Mouse (Mus musculus): Measurements from ENCODE around the gene Cacna1c.
A peak's percentile ranks its signal among the peaks of the same experiment; 100 is the strongest.

The Cacna1c gene

GRCm38 (mm10) chr6:118724388-118724787 lies 471.8 kb downstream of the Cacna1c start:
- DNase-seq: no peak

DNA sequence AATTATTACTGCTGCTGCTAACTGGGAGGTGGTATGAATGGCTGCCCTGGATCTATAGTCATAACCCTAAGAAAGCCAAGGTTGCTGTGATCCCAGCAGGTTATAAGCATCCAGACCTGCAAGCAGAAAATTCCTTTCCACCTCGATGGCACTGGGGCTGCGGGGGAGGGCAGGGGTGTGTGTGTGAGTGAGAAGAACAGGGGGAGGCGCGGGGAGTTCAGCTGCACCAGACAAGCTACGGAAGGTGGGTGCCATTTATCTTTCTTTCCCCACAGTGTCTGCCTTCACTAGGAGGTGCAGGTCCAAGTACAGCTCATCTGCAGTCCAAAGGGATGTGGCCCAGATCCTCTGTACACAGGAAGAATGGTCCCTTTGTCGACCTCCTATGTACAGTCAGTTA lies 473.9 kb downstream of the Cacna1c start:
- no peak for DNase-seq

DNA sequence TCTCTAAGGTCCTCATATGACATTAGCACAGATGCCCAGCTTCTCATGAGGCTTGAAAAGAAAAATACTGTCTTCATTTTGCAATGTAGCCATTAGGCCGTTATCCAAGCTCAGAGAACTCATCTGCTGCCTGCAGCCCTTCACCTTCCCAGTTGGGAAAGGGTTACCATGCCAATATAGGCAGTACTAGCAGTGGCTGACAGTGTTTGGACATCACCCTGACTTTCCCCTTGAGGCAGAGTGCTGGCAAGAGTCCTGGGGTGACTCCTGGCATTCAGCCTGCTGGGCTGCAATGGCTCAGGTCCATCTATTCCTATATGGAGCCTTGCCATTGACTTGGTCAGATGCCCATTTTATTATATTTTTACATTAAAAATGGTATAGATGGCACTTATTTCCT lies 476.7 kb downstream of the Cacna1c start:
- DNase-seq: no peak

GRCm38 (mm10) chr6:118713286-118713685 lies 482.9 kb downstream of the Cacna1c start:
- DNase-seq: no peak

DNA sequence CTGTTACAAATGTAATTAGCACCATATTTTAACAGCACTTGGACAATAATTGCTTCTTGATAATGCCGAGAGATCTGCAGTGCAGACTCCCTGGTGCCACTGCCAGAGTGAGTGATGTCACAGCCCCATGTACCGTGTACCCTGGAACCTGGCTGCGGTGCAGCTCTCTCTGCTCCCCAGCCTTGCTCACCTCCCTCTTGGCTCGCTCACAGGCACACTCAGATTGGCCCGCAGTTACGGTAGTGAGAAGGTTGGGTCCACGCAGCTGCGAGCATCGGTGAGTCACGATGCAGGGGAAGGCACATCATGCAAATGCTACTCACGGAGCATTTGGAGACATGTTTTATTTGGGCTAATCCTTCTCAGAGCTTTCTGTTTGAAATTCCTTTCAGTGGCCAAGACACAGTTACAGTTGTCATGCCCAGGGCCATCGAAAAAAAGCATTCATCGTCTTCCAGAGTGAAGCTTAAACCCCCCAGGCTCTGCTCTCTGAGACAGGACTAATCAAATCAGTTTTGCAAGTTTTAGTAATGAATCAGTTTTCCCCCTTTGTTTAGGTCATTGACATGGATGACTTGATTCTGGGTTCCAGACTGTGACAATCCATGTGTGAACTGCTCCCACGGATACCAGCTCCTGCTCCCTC lies 484.4 kb downstream of the Cacna1c start:
- DNase-seq: no peak

- no peak for DNase-seq
Observed at GRCm38 (mm10) chr6:118707066-118707465, 489.2 kb downstream of the Cacna1c start.

DNA sequence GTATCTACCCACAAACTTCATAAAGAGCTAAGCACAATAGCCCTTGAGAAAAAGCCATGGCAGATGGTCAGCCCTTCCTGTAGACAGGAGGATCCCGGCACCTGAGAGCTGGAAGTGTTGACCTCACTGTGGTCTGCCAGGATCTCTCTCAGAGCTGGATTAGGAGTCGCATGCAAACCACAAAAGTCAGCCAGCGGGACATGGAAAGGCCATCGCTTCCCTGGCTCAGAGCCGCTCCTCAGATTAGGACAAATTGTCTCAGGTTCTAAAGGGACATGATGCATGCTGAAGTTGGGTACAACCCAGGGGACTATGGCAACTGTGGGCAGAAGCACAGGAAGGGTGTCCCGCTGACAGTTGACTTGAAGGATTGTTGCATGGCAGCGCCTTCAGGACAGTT lies 490.4 kb downstream of the Cacna1c start:
- no peak for DNase-seq

DNA sequence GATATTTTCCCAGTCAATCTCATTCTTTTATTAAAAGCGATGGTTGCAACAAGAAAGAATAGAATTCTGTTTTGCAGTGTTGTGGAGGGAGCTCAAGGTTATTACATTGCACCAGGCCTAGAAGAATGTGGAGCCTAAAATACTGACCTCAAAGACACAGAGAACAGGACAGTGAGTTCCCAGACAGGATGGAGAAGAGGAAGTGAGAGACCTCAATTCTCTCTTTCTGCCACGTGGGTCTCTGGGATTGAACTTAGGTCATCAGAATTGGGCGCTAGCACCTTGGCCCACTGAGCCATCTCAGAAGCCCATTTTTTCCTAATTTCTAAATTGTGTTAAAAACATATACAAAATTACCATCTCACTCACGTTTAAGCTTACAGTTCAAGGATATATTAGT lies 501.6 kb downstream of the Cacna1c start:
- DNase-seq: no peak

DNA sequence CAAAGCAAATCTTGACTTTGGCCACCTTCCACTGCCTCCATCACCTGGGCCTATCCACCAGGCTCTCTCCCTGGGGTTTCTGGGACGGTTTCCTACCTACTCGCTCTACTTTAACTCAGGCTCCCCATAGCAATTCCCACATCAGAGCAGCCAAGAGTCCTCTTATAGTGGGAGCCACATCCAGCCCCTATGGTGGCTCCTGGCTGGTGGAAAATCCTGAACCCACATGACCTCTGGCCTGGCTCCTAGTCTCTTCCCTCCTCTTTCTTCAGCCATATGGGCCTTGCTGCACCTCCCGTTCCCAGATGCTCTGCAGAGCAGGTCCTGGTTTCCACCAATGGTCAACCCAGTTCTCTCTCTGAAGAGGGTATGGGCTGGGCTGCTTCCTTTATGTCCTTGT lies 506.8 kb downstream of the Cacna1c start:
- DNase-seq: no peak

GRCm38 (mm10) chr6:118688856-118689255 lies 507.4 kb downstream of the Cacna1c start:
- no peak for DNase-seq

DNA sequence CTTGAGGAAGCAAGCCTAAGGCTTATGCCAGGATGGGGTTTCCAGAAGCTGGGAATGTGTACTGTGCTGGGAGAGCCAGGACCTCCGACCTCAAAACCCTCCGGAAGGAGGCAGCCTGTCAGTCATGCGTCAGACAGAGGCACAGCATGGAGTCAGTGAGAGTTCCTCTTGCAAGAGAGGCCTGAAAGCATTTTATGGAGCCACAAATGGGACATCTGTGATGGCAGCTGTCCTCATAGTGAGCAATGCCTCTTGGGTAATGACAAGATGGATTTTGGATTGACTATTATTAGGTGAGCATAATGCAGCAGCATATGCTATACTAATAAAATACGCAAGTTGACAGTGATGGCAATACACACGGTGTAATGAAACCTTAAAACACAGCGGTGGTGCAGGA lies 515.4 kb downstream of the Cacna1c start:
- DNase-seq: no peak

DNA sequence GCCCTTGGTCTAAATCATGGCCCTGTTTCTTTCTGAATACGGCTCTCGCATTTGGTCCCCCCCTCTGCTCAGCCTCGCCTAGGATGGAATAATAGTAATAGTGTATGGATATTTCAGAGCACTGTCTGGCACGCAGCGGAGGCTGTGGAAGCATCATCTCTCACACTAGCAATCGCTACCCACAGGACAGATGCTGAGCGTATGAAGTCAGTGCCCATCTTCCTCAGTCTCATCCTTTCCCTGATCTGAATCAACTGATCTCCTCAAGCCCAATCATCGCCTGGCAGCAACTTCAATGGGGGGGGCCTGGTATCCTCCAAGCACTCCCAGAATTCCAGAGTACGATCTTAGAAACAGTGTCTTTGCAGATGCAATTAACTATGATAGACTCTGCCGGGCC lies 518.2 kb downstream of the Cacna1c start:
- no peak for DNase-seq

- no peak for DNase-seq
Observed at GRCm38 (mm10) chr6:118677306-118677705, 518.9 kb downstream of the Cacna1c start.

GRCm38 (mm10) chr6:118674781-118675180 lies 521.4 kb downstream of the Cacna1c start:
- no peak for DNase-seq

DNA sequence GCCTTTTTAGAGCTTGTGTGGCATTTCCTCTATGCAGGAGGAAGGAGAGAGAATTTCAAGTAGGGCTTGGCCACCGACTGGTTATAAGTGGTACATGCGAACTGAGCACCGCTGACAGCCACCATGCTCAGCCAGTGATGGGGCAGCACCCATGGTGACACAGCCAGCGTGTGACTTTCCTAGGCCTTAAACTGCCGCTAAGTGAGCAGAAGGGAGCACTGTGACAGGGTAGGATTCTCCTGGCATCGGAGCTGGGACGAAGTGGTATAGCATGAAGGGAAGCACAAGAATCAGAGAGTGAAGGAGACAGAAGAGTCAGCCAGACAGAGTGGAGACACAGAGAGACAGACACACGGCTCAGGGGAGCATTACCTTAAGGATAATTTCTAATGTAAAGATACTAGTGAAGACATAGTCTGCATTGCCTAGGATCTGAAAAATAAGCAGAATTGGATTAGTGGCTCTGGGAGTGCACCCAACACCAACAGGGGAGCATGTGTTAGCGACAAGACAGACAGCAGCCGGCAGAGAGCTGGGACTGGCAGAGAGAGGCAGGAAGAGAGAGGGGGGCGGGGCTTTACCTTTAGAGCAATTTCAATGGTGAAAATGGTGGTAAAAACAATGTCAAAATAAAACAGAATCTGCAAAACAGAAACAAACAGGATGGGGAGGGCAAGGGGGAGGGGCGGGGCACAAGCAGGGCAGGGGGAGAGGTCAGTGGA lies 522.1 kb downstream of the Cacna1c start:
- DNase-seq: no peak

DNA sequence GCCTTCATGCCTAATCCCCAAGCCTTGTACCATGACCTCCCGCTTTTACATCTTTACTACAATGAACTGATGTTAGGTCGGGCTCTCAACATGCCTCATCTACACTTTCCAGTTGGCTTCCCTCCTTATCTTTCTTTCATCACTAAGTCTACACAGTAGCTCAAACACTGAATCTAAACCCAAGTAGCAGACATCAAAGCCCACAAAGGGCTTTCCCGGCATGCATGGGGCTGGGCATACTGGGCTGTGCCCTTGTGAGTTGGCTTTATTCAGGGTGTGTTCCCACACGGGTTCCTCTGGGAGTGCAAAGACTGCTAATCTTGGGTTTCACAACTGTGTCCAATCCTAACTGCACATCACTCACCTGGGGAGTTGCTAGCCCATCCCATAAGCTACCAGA lies 542.9 kb downstream of the Cacna1c start:
- no peak for DNase-seq

DNA sequence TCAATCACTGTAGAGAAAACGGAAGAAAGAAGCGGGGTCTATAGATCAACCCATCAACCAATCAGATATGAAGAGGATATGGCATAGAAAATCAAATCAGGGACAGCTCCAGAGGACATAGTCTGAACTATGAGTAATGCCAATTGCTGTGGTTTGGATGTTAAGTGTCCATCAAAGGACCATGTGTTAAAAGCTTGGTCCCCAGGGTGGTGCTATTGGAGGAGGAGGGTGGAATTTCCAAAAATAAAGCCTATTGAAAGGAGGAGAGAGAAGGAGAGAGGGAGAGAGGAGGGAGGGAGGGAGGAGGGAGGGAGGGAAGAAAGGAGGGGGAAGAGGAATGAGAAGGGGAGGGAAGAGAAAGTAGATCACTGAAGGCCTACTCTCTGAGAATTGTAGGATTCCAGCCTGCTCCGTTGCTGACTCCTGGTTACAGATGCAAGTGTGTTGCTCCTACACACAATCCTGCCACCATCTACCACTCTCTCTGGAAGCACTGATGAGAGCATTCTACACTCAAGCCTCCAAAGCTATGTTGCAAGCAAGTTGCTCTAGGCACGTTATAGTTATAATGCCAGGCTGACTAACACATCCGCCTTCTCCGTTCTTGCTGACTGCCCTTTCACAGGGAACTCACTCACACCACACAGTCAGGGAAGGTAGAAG lies 547.0 kb downstream of the Cacna1c start:
- DNase-seq: no peak

DNA sequence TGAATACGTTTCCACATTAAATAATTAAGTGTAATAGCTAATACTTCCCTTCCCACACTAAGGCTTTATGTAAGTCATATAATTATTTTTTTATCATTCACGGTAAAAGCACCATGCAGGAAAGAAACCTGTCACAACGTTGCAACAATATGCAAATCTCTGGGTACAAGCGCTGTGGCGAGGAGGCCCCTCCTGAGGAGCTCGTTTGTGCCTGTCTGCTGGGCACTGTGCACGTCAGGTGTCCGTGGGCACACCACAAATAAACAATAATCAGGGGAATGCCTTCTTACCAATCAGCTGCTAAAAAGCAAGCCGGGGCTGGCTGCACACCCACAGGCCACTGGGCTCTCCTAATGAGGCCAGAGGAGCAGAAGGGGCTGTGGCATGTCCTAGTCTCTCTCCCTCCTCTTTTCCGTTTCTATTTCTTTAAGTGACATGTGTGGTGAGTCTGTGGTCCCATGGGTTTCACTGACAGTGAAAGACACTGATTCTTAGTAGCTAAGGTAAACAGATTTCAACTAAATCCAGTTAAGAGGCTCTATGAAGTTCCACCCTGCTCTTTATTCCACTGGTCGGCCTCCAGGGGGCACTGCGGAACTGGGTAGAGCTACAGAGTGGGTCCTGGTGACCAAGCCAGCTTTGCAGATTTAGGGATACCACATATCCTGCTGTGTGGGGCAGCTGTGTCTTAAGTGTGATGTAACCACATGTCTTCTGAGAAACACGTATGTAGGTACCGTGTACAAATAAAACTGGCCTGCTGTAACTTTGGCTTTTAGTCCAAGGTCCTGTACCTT lies 549.8 kb downstream of the Cacna1c start:
- peak; percentile 78 for DNase-seq

GRCm38 (mm10) chr6:118644866-118645265 lies 551.4 kb downstream of the Cacna1c start:
- DNase-seq: no peak

GRCm38 (mm10) chr6:118643541-118643940 lies 552.7 kb downstream of the Cacna1c start:
- DNase-seq: no peak

- no peak for DNase-seq
Observed at GRCm38 (mm10) chr6:118641671-118642325, 554.4 kb downstream of the Cacna1c start.

DNA sequence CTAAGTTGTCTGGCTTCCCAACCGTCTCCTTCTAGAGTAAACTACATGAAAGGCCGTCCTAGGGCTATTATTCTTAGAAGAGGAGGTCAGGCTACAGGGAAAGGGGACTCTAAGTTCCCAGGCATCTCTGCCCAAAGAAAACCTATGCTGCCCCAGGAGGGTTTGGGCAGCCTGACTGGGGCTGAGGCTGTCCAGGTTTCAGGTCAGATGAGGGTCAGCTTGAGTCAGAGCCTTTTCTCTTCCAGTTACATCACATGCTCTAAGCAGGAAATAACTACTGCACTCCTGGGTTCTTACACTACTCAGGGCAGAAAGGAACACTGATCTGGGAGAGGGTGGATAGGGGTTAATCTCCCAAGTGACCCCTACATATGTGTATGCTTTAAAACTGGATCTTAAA lies 556.4 kb downstream of the Cacna1c start:
- DNase-seq: no peak

- no peak for DNase-seq
Observed at GRCm38 (mm10) chr6:118638911-118639310, 557.3 kb downstream of the Cacna1c start.
